Mouse (Mus musculus): Measurements from ENCODE around the gene Skap1. TPM values are rescaled to one million over a fixed set of nuclear protein-coding genes. Genes with fewer than 3 reads are reported as not detected.

Gene Skap1
- total and polyA plus RNA-seq, 3 experiments = not detected

DNA sequence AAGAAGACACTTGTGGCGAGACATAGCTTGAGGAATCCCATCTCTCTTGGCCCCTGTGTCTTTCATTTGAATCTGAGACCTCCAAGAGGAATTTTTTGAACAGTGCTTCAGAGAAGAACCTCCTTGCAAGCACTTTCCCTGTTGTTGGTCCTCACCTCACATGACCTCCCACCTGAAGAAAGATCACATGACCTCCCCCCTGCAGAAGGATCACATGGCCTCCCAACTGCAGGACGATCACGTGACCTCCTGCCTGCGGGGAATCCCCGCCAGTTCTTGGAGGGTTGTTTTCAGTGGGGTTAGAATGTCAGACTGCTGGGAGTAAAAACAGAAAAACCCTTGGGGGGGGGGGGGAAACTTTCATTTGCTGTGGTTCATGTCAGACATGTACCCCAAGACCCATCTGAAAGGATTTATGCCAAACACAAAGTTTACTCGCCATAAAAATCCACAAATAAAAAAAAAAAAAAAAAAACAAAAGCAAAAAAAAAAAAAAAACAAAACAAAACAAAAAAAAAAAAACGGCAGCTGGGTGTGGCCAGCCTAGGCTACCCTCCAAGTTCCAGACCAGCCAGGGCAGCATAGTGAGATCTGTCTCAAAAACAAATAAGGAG lies 232.6 kb downstream of the Skap1 start:
- H3K79me2 ChIP-seq (ENCODE audit: control insufficient read depth, insufficient read depth, low read length, poor library complexity) = no peaks in the 10 kb centered on the region
- peaks cover 13 to 20% of the 10 kb centered on the region in 2 experiments for H3K27me3 ChIP-seq (ENCODE audit: control insufficient read depth in 1 of 2, insufficient read depth in 2 of 2, low read length in 2 of 2)
- no peaks in the 10 kb centered on the region for H3K9me3 ChIP-seq (replicated peaks; ENCODE audit: insufficient read depth, low read length)
- TF ChIP-seq BHLHE40 (IDR thresholded peaks at IDR 0.05; ENCODE audit: borderline replicate concordance, low read depth, low read length) (no peak; the same call in 1 of the 2 replicates), ZNF384 (IDR thresholded peaks at IDR 0.05; ENCODE audit: low read depth, low read length) (peak; percentile 70), POLR2AphosphoS5 (IDR thresholded peaks at IDR 0.05; ENCODE audit: borderline replicate concordance, low read depth, low read length) (no peak), E2F4 (IDR thresholded peaks at IDR 0.05; ENCODE audit: borderline replicate concordance, low read depth, low read length) (no peak), SIN3A (IDR thresholded peaks at IDR 0.05; ENCODE audit: low read length) (0 out of 2 replicates have a peak, but pooled peaks have one; percentile 23), MAX (IDR thresholded peaks at IDR 0.05; ENCODE audit: low read length) (peak; percentile 46), USF2 (IDR thresholded peaks at IDR 0.05; ENCODE audit: borderline replicate concordance in 1 of 2, insufficient read depth in 1 of 2, low read depth in 1 of 2, low read length in 2 of 2) (peak; percentile 53 to 88; a peak in 3 of 4 replicates), MEF2A (IDR thresholded peaks at IDR 0.05; ENCODE audit: extremely low read depth, insufficient replicate concordance, low read depth, low read length, poor library complexity, severe bottlenecking) (no peak), USF1 (IDR thresholded peaks at IDR 0.05; ENCODE audit: low read depth, low read length) (peak; percentile 92), ZKSCAN1 (IDR thresholded peaks at IDR 0.05; ENCODE audit: low read depth, low read length) (no peak)
- DNase-seq (ENCODE audit: low read depth, low spot score) = peak; percentile 18
- H3K36me3 ChIP-seq (ENCODE audit: control insufficient read depth in 1 of 2, insufficient read depth in 2 of 2, low read length in 2 of 2) = no peaks in the 10 kb centered on the region
- H3K4me1 ChIP-seq (ENCODE audit: control insufficient read depth in 1 of 2, insufficient read depth in 2 of 2, low read length in 2 of 2) = no peaks in the 10 kb centered on the region
- no peak overlapping the region for H3K4me3 ChIP-seq (ENCODE audit: control insufficient read depth in 1 of 2, insufficient read depth in 1 of 2, low read depth in 2 of 2, low read length in 2 of 2)
- H3K27ac ChIP-seq (ENCODE audit: control insufficient read depth, low read depth, low read length) = no peak overlapping the region
- no peak overlapping the region for H3K9ac ChIP-seq (ENCODE audit: control insufficient read depth, low read depth, low read length, poor library complexity, severe bottlenecking)

- DNase-seq (ENCODE audit: low read depth, low spot score) = peak; percentile 18
- TF ChIP-seq MAX (IDR thresholded peaks at IDR 0.05; ENCODE audit: low read length) = no peak
- no peak for TF ChIP-seq POLR2AphosphoS5 (IDR thresholded peaks at IDR 0.05; ENCODE audit: borderline replicate concordance, low read depth, low read length)
- TF ChIP-seq NRF1 (IDR thresholded peaks at IDR 0.05; ENCODE audit: insufficient read depth, low read depth, low read length, poor library complexity, severe bottlenecking) = no peak
- no peak for TF ChIP-seq MYC (IDR thresholded peaks at IDR 0.05; ENCODE audit: low read depth, low read length)
- TF ChIP-seq RCOR1 (IDR thresholded peaks at IDR 0.05; ENCODE audit: low read depth, low read length) = no peak
- no peak for TF ChIP-seq USF1 (IDR thresholded peaks at IDR 0.05; ENCODE audit: low read depth, low read length)
- no peak for TF ChIP-seq ETS1 (IDR thresholded peaks at IDR 0.05; ENCODE audit: low read depth, low read length)
- TF ChIP-seq TBP (IDR thresholded peaks at IDR 0.05; ENCODE audit: low read depth, low read length) = no peak
- no peak for TF ChIP-seq BHLHE40 (IDR thresholded peaks at IDR 0.05; ENCODE audit: borderline replicate concordance, low read depth, low read length)
- no peak for TF ChIP-seq MXI1 (IDR thresholded peaks at IDR 0.05; ENCODE audit: low read depth, low read length)
- TF ChIP-seq CHD1 (IDR thresholded peaks at IDR 0.05; ENCODE audit: low read depth, low read length) = no peak
- TF ChIP-seq GABPA (IDR thresholded peaks at IDR 0.05; ENCODE audit: low read depth, low read length) = no peak
- TF ChIP-seq TCF12 (IDR thresholded peaks at IDR 0.05; ENCODE audit: low read depth, low read length) = no peak
- Histone ChIP-seq H3K27ac (ENCODE audit: control insufficient read depth, low read depth, low read length) (no peak overlapping the region), H3K27me3 (ENCODE audit: control insufficient read depth in 1 of 2, insufficient read depth in 2 of 2, low read length in 2 of 2) (peaks cover 15 to 16% of the 10 kb centered on the region in 2 experiments), H3K79me2 (ENCODE audit: control insufficient read depth, insufficient read depth, low read length, poor library complexity) (no peaks in the 10 kb centered on the region), H3K9ac (ENCODE audit: control insufficient read depth, low read depth, low read length, poor library complexity, severe bottlenecking) (no peak overlapping the region), H3K4me3 (ENCODE audit: control insufficient read depth in 1 of 2, insufficient read depth in 1 of 2, low read depth in 2 of 2, low read length in 2 of 2) (no peak overlapping the region), H3K9me3 (replicated peaks; ENCODE audit: insufficient read depth, low read length) (no peaks in the 10 kb centered on the region), H3K4me1 (ENCODE audit: control insufficient read depth in 1 of 2, insufficient read depth in 2 of 2, low read length in 2 of 2) (no peaks in the 10 kb centered on the region), H3K36me3 (ENCODE audit: control insufficient read depth in 1 of 2, insufficient read depth in 2 of 2, low read length in 2 of 2) (no peaks in the 10 kb centered on the region)
Observed at GRCm38 (mm10) chr11:96697467-96697866, 233.1 kb downstream of the Skap1 start.
